Mouse (Mus musculus): ENCODE results near the gene Olfr1028. TPM values are rescaled to one million over a fixed set of nuclear protein-coding genes. Genes with fewer than 3 reads are reported as not detected.

The Olfr1028 gene
- not detected in 2 replicates for total RNA-seq (2015)
- total RNA-seq (2017), result not detected in 2 replicates

DNA sequence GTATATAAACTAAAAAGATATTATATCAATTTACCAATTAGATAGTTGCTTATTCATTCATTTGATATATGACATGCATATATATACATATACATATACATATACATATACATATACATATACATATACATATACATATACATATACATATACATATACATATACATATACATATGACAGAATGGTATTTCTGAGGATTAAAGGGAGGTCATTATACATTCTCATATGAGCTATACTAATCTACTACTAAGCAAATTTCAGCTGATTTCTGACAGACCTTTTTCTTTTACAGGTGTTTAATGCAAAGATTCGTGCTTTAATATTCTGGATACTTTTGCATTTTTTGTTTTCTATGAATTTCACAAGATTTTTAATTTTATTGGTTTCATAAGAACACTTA, at the start of gene Olfr1028:
Gene Olfr1028 (plus strand): TSS at position 301 of the 400 bp plus-strand sequence.
- no peak for ATAC-seq (replicated peaks; ENCODE audit: poor library complexity)

- no peak for ATAC-seq (replicated peaks; ENCODE audit: poor library complexity)
These were observed 45.3 kb upstream of the Olfr1028 start, which contains the start of gene Olfr1024 for GRCm38 (mm10) chr2:85904952-85905351. Olfr1024 (minus strand) TSS chr2:85905052.

DNA sequence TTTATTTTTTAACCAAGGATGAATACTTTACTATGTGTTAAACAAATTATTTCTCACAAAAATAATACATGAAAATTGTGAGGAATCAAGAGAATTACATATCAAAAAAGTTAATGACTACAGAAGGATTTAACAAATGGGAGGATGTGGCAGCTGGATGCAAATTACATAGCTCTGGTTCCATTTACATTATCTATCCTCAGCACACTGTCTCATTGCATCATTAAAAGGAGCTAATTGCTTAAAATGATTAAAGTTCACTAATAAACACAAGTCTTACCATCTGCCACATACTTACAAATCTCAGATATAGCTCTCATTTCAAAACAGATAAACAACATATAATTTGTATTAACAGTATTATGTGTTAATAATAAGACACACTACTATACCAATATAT, 37.0 kb upstream of the Olfr1028 start:
- ATAC-seq (replicated peaks; ENCODE audit: poor library complexity), result no peak

GRCm38 (mm10) chr2:85914893-85915292, 35.3 kb upstream of the Olfr1028 start, which contains the start of gene Olfr1025-ps1:
Olfr1025-ps1 (plus strand) TSS chr2:85915193.
- ATAC-seq (replicated peaks; ENCODE audit: poor library complexity), result no peak

GRCm38 (mm10) chr2:85921258-85921657, 29.0 kb upstream of the Olfr1028 start, which contains the start of gene Olfr1026:
Olfr1026 (plus strand) TSS chr2:85921558.
- ATAC-seq (replicated peaks; ENCODE audit: poor library complexity), result no peak

DNA sequence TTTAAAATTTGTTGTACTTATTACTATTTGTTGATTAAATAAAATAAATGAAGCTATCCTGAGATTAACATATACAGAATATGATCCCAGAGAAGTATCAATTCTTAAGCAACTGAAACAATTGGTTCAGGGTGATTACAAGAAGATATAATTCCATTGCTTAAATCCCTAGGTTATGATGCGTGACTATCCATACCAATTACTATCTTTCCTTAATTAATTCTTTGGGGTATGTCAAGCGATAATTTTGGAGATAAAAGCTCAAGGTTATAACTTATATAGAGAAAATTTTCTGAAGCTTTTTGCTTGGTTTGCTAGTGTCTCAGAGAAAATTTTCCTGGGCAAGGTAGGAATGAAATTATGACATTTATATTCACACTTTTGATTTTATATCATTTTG, 23.4 kb downstream of the Olfr1028 start, which contains the start of gene Olfr1029:
Gene Olfr1029 (plus strand): TSS at position 301 of the 400 bp plus-strand sequence.
- ATAC-seq (replicated peaks; ENCODE audit: poor library complexity), result no peak

GRCm38 (mm10) chr2:85978976-85979375, 28.7 kb downstream of the Olfr1028 start, which contains the start of gene Olfr1030:
Olfr1030 (plus strand) TSS chr2:85979276.
- no peak for ATAC-seq (replicated peaks; ENCODE audit: poor library complexity)

DNA sequence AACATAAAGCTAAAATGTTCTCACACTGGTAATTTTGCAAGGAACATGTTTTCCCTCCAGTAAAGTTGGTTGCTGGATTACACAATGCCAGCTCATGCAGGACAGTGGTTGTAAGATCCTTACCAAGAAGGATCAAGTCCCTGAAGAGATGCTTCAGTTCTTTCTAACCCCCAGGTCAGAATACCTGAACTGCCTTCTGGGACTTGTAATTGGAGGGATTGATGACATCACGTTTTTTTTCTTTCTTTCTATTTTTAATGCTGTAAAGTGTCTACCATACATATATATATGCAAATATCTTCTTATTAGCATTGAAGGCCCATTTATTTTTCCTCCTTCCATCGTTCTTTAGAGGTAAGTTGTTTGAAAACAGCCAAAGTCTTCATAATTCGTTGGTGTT, 39.8 kb downstream of the Olfr1028 start, which contains the start of gene Olfr1031:
Gene Olfr1031 (plus strand): TSS at position 301 of the 400 bp plus-strand sequence.
- no peak for ATAC-seq (replicated peaks; ENCODE audit: poor library complexity)

Other genes with a start within 250 kb of the Olfr1028 start
- not detected in 2 replicates for gene Olfr1009, start 235.0 kb upstream of the Olfr1028 start, total RNA-seq (2015)
- not detected in 2 replicates for gene Olfr1009, start 235.0 kb upstream of the Olfr1028 start, total RNA-seq (2017)
- not detected in 2 replicates for gene Olfr1012, start 187.7 kb upstream of the Olfr1028 start, total RNA-seq (2015)
- gene Olfr1012, start 187.7 kb upstream of the Olfr1028 start, total RNA-seq (2017), result not detected in 2 replicates
- not detected in 2 replicates for gene Olfr1013, start 183.3 kb upstream of the Olfr1028 start, total RNA-seq (2015)
- not detected in 2 replicates for gene Olfr1013, start 183.3 kb upstream of the Olfr1028 start, total RNA-seq (2017)
- gene Olfr1014, start 177.7 kb upstream of the Olfr1028 start, total RNA-seq (2015), result not detected in 2 replicates
- not detected in 2 replicates for gene Olfr1014, start 177.7 kb upstream of the Olfr1028 start, total RNA-seq (2017)
- gene Olfr1015, start 168.4 kb upstream of the Olfr1028 start, total RNA-seq (2015), result not detected in 2 replicates
- not detected in 2 replicates for gene Olfr1015, start 168.4 kb upstream of the Olfr1028 start, total RNA-seq (2017)
- not detected in 2 replicates for gene Olfr1016, start 147.9 kb upstream of the Olfr1028 start, total RNA-seq (2015)
- not detected in 2 replicates for gene Olfr1016, start 147.9 kb upstream of the Olfr1028 start, total RNA-seq (2017)
- gene Olfr1018, start 132.0 kb upstream of the Olfr1028 start, total RNA-seq (2015), result not detected in 2 replicates
- gene Olfr1018, start 132.0 kb upstream of the Olfr1028 start, total RNA-seq (2017), result not detected in 2 replicates
- not detected in 2 replicates for gene Olfr1019, start 105.0 kb upstream of the Olfr1028 start, total RNA-seq (2015)
- not detected in 2 replicates for gene Olfr1019, start 105.0 kb upstream of the Olfr1028 start, total RNA-seq (2017)
- not detected in 2 replicates for gene Olfr1020, start 103.4 kb upstream of the Olfr1028 start, total RNA-seq (2015)
- gene Olfr1020, start 103.4 kb upstream of the Olfr1028 start, total RNA-seq (2017), result not detected in 2 replicates
- not detected in 2 replicates for gene Olfr1022, start 81.8 kb upstream of the Olfr1028 start, total RNA-seq (2015)
- not detected in 2 replicates for gene Olfr1022, start 81.8 kb upstream of the Olfr1028 start, total RNA-seq (2017)
- not detected in 2 replicates for gene Olfr1023, start 64.8 kb upstream of the Olfr1028 start, total RNA-seq (2015)
- gene Olfr1023, start 64.8 kb upstream of the Olfr1028 start, total RNA-seq (2017), result not detected in 2 replicates
- not detected in 2 replicates for gene Olfr1024, start 45.4 kb upstream of the Olfr1028 start, total RNA-seq (2015)
- gene Olfr1024, start 45.4 kb upstream of the Olfr1028 start, total RNA-seq (2017), result not detected in 2 replicates
- not detected in 2 replicates for gene Olfr1025-ps1, start 35.2 kb upstream of the Olfr1028 start, total RNA-seq (2015)
- not detected in 2 replicates for gene Olfr1025-ps1, start 35.2 kb upstream of the Olfr1028 start, total RNA-seq (2017)
- gene Olfr1026, start 28.9 kb upstream of the Olfr1028 start, total RNA-seq (2015), result not detected in 2 replicates
- not detected in 2 replicates for gene Olfr1026, start 28.9 kb upstream of the Olfr1028 start, total RNA-seq (2017)
- gene Olfr1029, start 23.5 kb downstream of the Olfr1028 start, total RNA-seq (2015), result not detected in 2 replicates
- not detected in 2 replicates for gene Olfr1029, start 23.5 kb downstream of the Olfr1028 start, total RNA-seq (2017)
- not detected in 2 replicates for gene Olfr1030, start 28.8 kb downstream of the Olfr1028 start, total RNA-seq (2015)
- gene Olfr1030, start 28.8 kb downstream of the Olfr1028 start, total RNA-seq (2017), result not detected in 2 replicates
- gene Olfr1031, start 39.9 kb downstream of the Olfr1028 start, total RNA-seq (2015), result not detected in 2 replicates
- not detected in 2 replicates for gene Olfr1031, start 39.9 kb downstream of the Olfr1028 start, total RNA-seq (2017)
- not detected in 2 replicates for gene Olfr1032, start 55.1 kb downstream of the Olfr1028 start, total RNA-seq (2015)
- not detected in 2 replicates for gene Olfr1032, start 55.1 kb downstream of the Olfr1028 start, total RNA-seq (2017)
- gene Olfr1033, start 70.2 kb downstream of the Olfr1028 start, total RNA-seq (2015), result 0.10 and 0.24 TPM in 2 replicates
- gene Olfr1033, start 70.2 kb downstream of the Olfr1028 start, total RNA-seq (2017), result 0.14 TPM in 1 of 2 replicates, not detected in the other
- gene Olfr1034, start 95.4 kb downstream of the Olfr1028 start, total RNA-seq (2015), result not detected in 2 replicates
- gene Olfr1034, start 95.4 kb downstream of the Olfr1028 start, total RNA-seq (2017), result not detected in 2 replicates
- gene Olfr1036, start 123.6 kb downstream of the Olfr1028 start, total RNA-seq (2015), result not detected in 2 replicates
- not detected in 2 replicates for gene Olfr1036, start 123.6 kb downstream of the Olfr1028 start, total RNA-seq (2017)
- not detected in 2 replicates for gene Olfr1037, start 136.9 kb downstream of the Olfr1028 start, total RNA-seq (2015)
- not detected in 2 replicates for gene Olfr1037, start 136.9 kb downstream of the Olfr1028 start, total RNA-seq (2017)
- not detected in 2 replicates for gene Olfr1039, start 185.5 kb downstream of the Olfr1028 start, total RNA-seq (2015)
- not detected in 2 replicates for gene Olfr1039, start 185.5 kb downstream of the Olfr1028 start, total RNA-seq (2017)
- not detected in 2 replicates for gene Olfr1040, start 196.3 kb downstream of the Olfr1028 start, total RNA-seq (2015)
- gene Olfr1040, start 196.3 kb downstream of the Olfr1028 start, total RNA-seq (2017), result not detected in 2 replicates
- gene Olfr1042, start 211.4 kb downstream of the Olfr1028 start, total RNA-seq (2015), result not detected in 2 replicates
- gene Olfr1042, start 211.4 kb downstream of the Olfr1028 start, total RNA-seq (2017), result not detected in 2 replicates
- gene Olfr1043, start 217.1 kb downstream of the Olfr1028 start, total RNA-seq (2015), result not detected in 2 replicates
- not detected in 2 replicates for gene Olfr1043, start 217.1 kb downstream of the Olfr1028 start, total RNA-seq (2017)
- not detected in 2 replicates for gene Olfr1044, start 227.4 kb downstream of the Olfr1028 start, total RNA-seq (2015)
- not detected in 2 replicates for gene Olfr1044, start 227.4 kb downstream of the Olfr1028 start, total RNA-seq (2017)
- not detected in 2 replicates for gene Olfr52, start 235.2 kb downstream of the Olfr1028 start, total RNA-seq (2015)
- gene Olfr52, start 235.2 kb downstream of the Olfr1028 start, total RNA-seq (2017), result not detected in 2 replicates